Mouse (Mus musculus) gastrocnemius, adult 2 months (tissue): ENCODE data around the gene Tuba3a. TPM values are rescaled to one million over a fixed set of nuclear protein-coding genes. Genes with fewer than 3 reads are reported as not detected.
"Not testable (repeated sequence)": the region's sequence is repeated elsewhere in the genome, so short reads cannot be mapped to it uniquely, and the experiment has no call there.

Source experiments
- DNase-seq: peaks from one replicate; pipeline ENCODE4 v3.0.0; 2022
- H3K27ac ChIP-seq: fragments of 200-600 bp; 2 replicates; pipeline ENCODE4 v1.8.1; 2022; ENCODE audit warnings: mild to moderate bottlenecking
- H3K4me3 ChIP-seq: fragments of 200-600 bp; 2 replicates; pipeline ENCODE4 v1.8.1; 2022; ENCODE audit warnings: mild to moderate bottlenecking, moderate library complexity
- CTCF ChIP-seq: fragments of 200-600 bp; IDR thresholded peaks from 2 replicates; pipeline ENCODE4 v1.8.1; 2022; ENCODE audit warnings: antibody characterized with exemption, mild to moderate bottlenecking, moderate library complexity
- intact Hi-C: fragments of 180-260 bp; cut with DNase I; formaldehyde crosslinking; loops from one replicate; pipeline ENCODE4 v1.15.1; 2025
- total RNA-seq, 2 experiments: library from RNA; stranded (reverse); gene quantifications; 2 replicates each; pipeline ENCODE4 v1.2.3; 2021

Gene Tuba3a
- total RNA-seq, 2 experiments from 2014 or later, result not detected

GRCm38 (mm10) chr6:125318981-125319918 lies 33.4 kb upstream of the Tuba3a start:
- DNase-seq, result peak; percentile 50
- Histone ChIP-seq H3K27ac (peak overlapping the region; percentile 54; the same call in 1 of the 2 replicates), H3K4me3 (no peak overlapping the region)
- intact Hi-C loops, result no loop called here
- no peak for TF ChIP-seq CTCF

- intact Hi-C loops, result no loop called here
- peak; percentile 6 for DNase-seq
- no peak for TF ChIP-seq CTCF
- H3K4me3 ChIP-seq, result no peak overlapping the region
- no peak overlapping the region for H3K27ac ChIP-seq
Observed at GRCm38 (mm10) chr6:125317077-125317476, 31.2 kb upstream of the Tuba3a start.

GRCm38 (mm10) chr6:125314746-125315145 lies 28.9 kb upstream of the Tuba3a start:
- no peak for TF ChIP-seq CTCF
- intact Hi-C loops, result no loop called here
- Histone ChIP-seq H3K4me3 (no peak overlapping the region), H3K27ac (peak overlapping the region; percentile 94; the same call in 1 of the 2 replicates)
- DNase-seq, result no peak

- no peak for DNase-seq
- intact Hi-C loops, result no loop called here
- TF ChIP-seq CTCF, result no peak
Observed at GRCm38 (mm10) chr6:125314231-125314563, 28.4 kb upstream of the Tuba3a start.

GRCm38 (mm10) chr6:125313546-125314230 lies 27.8 kb upstream of the Tuba3a start, which contains the start of gene Ltbr:
TSS of gene Ltbr (minus strand) at chr6:125313885.
- DNase-seq, result peak; percentile 95
- H3K27ac ChIP-seq, result peak within 1 kb of the TSS; percentile 94
- no peak; the same call in 1 of the 2 replicates for TF ChIP-seq CTCF
- H3K4me3 ChIP-seq, result peak within 1 kb of the TSS; percentile 78
- intact Hi-C loops, result loop anchor here (2.0 kb wide), 1 partner anchor 35 kb away; the partner anchor contains the start of gene Tnfrsf1a

More at GRCm38 (mm10) chr6:125314231-125314563, 28.4 kb upstream of the Tuba3a start:
- peak overlapping the region; percentile 94 for H3K27ac ChIP-seq
- peak overlapping the region; percentile 78 for H3K4me3 ChIP-seq

- peak overlapping the region; percentile 94 for H3K27ac ChIP-seq
- DNase-seq, result peak; percentile 34
- intact Hi-C loops, result loop anchor here (2.0 kb wide), 1 partner anchor 36 kb away; the partner anchor contains the start of gene Tnfrsf1a
- no peak for TF ChIP-seq CTCF
- peak overlapping the region; percentile 78 for H3K4me3 ChIP-seq
Observed at GRCm38 (mm10) chr6:125312581-125313355, 26.9 kb upstream of the Tuba3a start.

GRCm38 (mm10) chr6:125312171-125312570 lies 26.3 kb upstream of the Tuba3a start:
- intact Hi-C loops, result loop anchor here (2.0 kb wide), 1 partner anchor 37 kb away; the partner anchor contains the start of gene Tnfrsf1a
- no peak for DNase-seq
- peak overlapping the region; percentile 94 for H3K27ac ChIP-seq
- H3K4me3 ChIP-seq, result peak overlapping the region; percentile 78
- TF ChIP-seq CTCF, result no peak

- DNase-seq, result no peak
- no peak for TF ChIP-seq CTCF
- intact Hi-C loops, result no loop called here
Observed at GRCm38 (mm10) chr6:125309406-125309805, 23.6 kb upstream of the Tuba3a start.

GRCm38 (mm10) chr6:125308921-125309320 lies 23.1 kb upstream of the Tuba3a start:
- peak; percentile 13 for DNase-seq
- Histone ChIP-seq H3K4me3 (no peak overlapping the region), H3K27ac (no peak overlapping the region)
- TF ChIP-seq CTCF, result no peak
- intact Hi-C loops, result no loop called here

More at GRCm38 (mm10) chr6:125309406-125309805, 23.6 kb upstream of the Tuba3a start:
- Histone ChIP-seq H3K4me3 (no peak overlapping the region), H3K27ac (no peak overlapping the region)

- no peak for TF ChIP-seq CTCF
- intact Hi-C loops, result no loop called here
- no peak overlapping the region for H3K4me3 ChIP-seq
- H3K27ac ChIP-seq, result no peak overlapping the region
- no peak for DNase-seq
Observed at GRCm38 (mm10) chr6:125307091-125307490, 21.2 kb upstream of the Tuba3a start.

- peak; percentile 20 for DNase-seq
- Histone ChIP-seq H3K4me3 (no peak overlapping the region), H3K27ac (peak overlapping the region; percentile 31; the same call in 1 of the 2 replicates)
- no peak for TF ChIP-seq CTCF
- intact Hi-C loops, result no loop called here
Observed at GRCm38 (mm10) chr6:125305465-125305864, 19.6 kb upstream of the Tuba3a start.

- H3K27ac ChIP-seq, H3K4me3 ChIP-seq, DNase-seq, intact Hi-C loops: not testable (repeated sequence)
Observed at GRCm38 (mm10) chr6:125304408-125304807, 18.6 kb upstream of the Tuba3a start.
